Mouse (Mus musculus): ENCODE measurements around the gene Babam1.

Babam1 gene

DNA sequence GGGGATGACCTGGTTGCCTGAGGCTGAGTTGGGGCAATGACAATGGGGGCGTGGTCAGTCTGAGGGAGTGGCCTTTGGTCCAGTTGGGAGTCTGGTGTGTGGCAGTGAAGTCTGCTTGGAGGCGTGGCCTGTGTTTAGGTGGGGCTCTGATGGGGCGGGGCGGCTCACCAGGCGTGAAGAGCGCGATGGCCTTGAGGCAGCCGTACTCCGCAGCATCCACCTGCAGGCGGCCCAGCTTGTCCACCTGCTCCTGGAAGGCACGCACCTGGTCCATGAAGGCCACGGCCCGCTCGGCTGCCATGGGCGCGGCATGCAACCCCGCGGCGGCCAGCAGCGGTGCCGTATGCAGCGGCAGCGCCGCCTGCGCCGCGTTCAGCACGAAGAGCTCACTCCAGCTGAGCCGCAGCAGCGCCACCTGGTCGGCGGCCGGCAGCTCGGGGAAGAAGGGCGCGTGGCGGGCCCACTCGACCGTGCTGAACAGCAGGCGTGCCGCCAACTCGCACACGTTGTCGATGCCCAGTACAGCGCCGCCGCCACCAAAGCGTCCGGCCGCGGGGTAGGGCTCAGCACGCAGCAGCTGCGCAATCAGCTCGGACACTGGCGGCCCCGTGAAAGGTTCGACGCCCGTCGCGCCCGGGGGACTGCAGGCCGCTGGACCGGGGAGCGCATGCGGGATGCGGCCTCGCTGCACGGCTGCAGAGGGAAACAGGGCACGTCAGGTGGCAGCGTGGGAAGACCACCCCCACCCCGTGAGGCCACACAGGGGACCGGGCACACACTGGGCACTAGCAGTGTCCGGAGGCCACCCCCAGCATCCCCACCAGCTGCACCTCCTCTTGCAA, 20.9 kb upstream of the Babam1 start:
- TF ChIP-seq GATA4 (IDR thresholded peaks at IDR 0.05; ENCODE audit: insufficient replicate concordance, low read length) = no peak

DNA sequence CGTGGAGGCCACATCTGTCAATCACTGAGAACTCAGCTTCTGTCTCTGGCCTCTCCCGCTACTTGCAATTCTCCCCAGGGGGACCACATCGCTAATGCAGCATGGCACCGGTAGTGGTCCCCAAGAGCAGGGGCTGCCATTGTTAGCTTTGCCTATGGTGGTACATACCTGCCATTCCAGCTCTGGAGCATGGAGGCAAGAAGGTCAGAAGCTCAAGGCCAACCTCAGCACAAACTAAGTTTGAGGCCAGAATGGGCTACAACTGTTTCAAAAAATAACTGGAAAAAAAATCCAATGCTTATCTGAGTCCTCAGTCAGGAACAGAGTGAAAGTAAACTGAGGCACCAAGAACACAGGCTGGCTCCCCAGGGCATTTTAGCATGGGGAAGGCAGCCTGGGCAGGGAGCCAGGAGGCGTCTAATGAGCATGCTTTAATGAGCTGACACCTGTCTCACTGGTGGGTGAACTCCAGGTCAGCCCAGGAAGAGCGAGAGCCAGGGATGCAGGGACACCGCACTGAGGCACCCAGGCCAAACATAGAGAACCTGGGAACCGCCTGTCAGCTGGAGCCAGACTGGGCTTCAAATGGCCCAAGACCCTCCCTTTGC, 20.1 kb upstream of the Babam1 start:
- TF ChIP-seq GATA4 (IDR thresholded peaks at IDR 0.05; ENCODE audit: insufficient replicate concordance, low read length) = no peak

DNA sequence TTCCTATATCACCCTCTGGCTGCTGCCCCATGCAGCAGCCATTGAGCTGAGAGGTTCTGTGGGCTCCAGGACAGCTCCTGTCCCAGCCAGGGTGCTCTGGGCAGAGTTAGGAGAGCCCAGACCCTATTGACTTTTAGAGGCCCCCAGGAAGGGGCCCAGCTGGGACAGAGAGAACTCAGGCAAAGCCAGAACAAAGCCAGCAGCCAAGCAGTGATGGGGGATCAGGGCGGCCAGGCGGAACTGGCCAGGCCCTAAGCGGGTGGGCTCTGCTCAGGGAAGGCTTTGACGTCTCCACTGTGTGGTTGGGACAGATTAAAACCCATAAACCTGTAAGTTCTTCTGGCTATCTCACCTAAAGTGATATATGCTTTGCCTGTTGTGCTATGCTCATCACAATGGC, 17.7 kb upstream of the Babam1 start:
- no peak for TF ChIP-seq GATA4 (IDR thresholded peaks at IDR 0.05; ENCODE audit: insufficient replicate concordance, low read length)

DNA sequence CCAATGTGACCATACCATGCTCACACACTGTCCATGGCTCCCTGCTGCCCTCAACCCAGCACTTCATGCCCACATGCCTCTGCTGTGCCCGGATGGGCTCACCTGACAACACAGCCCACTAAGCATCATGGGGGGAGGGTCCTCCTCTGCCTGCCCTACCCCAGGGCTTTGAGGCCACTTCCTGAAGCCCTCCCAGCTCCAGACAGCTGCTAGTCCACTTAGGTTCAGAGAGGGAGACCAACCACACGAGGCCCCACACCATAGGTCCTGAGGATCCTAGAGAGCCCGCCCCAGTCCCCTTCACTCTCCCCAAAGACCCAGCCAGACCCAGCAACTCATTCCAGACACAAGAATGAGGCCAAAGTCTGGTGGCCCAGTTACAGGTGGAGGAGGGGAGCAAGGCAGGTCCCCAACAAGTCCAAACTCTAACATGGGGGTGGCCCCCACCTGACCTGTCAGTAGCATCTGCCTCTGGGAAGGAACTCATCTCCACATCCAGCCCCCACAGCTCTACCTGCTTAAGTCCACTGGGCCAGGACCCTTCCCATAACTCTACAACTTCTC, 17.1 kb upstream of the Babam1 start:
- no peak for TF ChIP-seq GATA4 (IDR thresholded peaks at IDR 0.05; ENCODE audit: insufficient replicate concordance, low read length)

DNA sequence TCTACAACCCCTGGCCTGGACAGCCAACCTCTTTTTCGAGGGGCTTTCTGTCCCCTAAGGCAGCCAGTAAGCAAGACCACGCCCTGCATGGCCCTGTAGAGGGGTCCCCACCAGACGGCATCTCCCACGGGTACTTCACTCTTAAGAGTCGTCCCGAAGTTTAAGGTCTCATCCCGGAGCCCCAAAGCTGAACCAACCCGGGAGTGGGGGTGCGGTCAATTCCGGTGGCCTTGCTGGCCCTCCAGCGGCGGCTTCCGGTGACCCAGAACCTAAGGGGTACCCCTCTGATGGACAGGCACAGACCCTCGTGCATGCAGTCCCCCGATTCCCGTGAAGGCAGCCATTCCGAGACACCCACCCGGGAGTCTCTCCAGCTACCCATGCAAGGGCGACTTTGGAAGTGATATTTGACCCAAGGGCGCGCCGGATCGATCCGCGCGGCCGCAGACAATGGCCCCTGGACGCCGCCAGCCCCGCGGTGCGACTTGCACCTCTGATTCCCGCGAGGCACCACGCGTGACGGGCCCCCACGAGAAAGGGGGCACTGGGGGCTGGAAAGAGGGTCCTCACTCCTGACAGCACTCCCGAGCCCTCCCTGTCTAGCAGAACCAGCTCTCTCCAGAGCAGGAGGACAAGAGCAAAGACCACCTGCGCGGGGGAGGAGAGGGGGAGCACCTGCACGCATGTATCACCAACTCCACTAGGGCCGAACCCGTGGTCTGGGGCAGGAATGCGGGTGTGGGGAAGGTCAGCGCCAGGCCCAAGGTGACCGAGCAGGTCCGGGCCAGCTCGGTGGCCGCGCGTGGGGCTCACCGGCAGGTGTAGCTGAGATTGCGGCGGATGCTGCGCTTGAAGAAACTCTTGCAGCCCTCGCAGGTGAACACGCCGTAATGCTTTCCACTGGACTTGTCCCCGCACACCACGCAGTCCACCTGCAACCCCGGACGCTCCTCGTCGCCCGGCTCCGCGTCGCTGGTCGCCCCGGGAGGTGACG, 16.2 kb upstream of the Babam1 start:
- TF ChIP-seq GATA4 (IDR thresholded peaks at IDR 0.05; ENCODE audit: insufficient replicate concordance, low read length) = no peak

DNA sequence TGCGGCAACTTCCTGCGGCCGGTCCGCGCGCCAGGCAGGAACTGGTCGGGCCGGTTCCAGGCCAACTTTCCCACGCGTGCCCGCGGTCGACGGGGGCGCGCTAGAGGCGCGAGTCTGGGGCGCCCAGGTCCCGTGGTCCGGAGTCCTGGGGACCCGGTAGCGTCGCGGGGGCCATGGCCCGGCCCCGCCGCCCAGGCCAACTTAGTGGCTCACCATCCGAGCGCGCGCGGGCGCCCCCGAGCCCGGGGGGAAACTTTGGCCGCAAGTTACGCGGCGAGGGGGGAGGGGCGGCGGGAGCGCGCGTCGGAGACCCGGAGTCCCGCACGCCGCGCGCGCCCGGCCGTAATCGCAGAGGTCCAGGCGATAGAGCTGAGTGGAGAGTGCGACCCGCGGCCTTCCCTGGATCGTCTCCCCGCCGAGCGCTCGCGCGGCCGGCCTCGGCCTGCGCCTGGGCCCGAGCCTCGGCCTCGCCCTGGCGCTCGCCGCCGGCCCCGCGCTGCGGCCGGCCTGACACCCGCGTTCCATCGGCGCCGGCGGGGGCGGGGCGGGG, 15.2 kb upstream of the Babam1 start, which contains the start of gene Nr2f6:
Nr2f6 (minus strand) TSS at position 540 of the 550 bp plus-strand sequence.
- no peak for TF ChIP-seq GATA4 (IDR thresholded peaks at IDR 0.05; ENCODE audit: insufficient replicate concordance, low read length)

DNA sequence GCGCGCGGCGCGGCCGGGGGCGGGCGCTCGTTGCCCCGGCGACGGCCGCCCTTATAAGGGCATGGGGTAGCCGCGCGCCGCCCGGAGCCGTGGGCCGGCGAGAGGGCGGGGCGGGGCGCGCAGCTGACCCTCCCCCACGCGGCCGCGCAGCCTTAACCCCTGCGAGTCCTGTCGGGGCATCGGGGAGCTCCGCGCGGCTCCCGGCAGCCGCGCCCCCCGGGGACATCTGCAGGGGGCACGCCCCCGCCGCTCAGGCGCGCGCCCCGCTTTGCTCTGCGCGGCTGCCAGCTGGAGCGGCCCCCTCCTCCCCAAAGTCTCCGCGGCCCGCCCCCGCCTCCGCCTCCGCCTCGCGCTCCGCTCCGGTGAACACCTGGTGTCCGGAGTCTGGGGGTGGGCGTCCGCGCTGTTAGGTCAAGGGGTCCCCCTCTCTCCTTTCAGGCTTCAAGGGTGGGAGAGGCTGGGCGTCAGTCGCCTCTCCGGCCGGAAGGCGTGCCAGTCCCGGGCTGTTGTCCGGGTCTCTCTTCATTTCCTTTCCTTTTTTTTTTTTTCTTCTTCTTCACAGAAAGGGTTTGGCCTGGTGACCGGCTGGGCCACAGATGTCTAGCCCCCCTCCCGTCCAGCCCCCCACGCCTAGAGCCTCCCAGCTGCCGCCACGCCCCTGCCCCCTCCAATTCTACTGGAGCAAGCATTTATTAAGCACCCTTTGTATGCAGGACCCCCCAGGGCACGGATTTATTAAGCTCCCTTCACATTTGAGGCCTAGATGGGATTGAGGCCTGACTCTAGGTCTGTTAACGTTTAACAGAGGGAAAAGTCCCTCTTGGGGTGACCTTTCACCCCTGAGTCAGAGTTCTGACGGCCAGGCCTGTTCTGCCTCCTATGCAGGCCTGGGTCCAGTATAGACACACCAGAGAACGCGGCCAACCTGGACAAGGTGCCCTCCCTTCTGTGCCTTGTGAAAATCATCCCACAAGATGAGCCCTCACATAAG, 14.4 kb upstream of the Babam1 start:
- TF ChIP-seq GATA4 (IDR thresholded peaks at IDR 0.05; ENCODE audit: insufficient replicate concordance, low read length) = no peak

DNA sequence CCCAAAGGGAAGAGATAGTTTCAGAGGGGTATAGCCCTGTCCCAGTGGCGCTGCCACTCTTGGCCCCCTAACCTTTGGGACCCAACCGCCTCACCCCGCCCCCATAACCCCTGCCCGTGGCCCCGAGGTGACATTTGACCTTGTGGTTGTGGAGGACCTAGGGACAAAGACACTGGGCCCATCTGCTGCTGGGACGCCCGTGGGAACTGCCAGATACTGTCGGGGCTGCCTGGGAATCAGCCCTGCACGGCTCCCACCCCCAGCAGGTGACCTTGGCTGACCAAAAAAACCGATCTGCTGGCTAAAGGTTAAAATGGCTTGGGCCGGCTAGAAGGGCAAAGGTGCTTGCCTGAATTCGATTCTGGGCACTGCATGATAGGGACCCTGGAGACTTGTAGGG, 13.3 kb upstream of the Babam1 start:
- no peak for TF ChIP-seq GATA4 (IDR thresholded peaks at IDR 0.05; ENCODE audit: insufficient replicate concordance, low read length)

DNA sequence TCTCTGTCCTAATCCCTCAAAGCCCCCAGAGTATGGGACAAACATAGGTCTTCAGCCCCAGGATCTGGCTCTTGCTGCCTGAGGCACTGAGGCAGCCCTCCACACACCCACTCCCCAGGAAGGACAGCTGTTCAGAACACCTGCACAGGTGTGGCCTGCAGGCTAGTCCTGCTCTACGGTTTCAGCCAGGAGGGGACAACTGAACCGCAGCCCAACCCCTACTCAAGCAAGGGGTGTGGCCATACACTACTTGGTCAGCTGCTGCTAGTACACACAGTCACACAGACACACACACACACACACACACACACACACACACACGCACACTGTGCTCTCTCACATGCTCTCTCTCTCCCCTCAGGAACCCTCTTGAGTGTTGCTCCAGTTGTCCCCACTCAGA, 12.8 kb upstream of the Babam1 start:
- TF ChIP-seq GATA4 (IDR thresholded peaks at IDR 0.05; ENCODE audit: insufficient replicate concordance, low read length) = no peak

DNA sequence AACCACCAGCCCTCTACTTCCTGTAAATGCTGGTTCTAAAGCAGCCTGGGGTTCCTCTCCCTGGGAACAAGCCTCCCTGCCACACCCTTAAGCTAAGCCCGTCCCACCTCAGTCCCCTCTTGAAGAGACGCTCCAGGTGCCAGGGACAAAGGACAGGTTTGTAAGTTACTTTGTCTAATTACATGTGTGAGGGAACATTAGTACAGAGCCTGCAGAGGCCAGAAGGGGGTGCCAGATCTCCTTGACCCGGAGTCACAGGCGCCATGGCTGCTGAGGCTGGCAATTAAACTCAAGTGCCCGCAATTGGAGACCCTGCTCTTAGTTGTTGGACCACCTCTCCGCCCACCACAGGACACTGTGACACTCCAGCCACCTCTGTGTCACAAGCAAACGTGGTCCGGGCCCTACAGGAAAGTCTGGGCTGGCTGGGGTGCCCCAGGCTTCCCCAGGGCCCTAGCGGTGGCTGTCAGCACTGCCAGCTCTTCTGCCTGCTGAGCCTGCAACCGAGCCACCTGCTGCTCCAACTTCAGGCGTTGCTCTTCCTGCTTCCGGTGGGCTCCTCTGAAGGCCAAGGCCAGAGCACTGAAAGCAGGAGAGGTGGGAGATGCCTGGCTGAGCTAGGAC, 11.3 kb upstream of the Babam1 start:
- no peak for TF ChIP-seq GATA4 (IDR thresholded peaks at IDR 0.05; ENCODE audit: insufficient replicate concordance, low read length)

DNA sequence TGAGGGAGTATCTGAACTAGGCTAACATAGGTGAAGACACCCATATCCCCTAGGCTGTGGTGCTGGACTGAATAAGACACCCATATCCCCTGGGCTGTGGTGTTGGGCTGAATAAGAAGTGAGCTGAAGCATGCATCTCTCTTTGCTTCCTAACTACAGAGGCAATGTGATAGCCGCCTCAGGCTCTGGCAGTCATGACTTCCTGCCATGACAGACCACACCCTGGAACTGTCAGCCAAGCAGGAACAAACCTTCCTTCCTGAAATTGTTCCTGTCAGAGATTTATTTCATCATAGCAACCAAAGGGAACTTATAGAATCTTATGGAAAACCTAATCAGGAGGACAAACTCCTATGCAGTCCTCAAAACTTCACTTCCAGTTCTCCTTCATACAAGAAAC, 8.4 kb upstream of the Babam1 start:
- peak; percentile 49; the same call in 1 of the 2 replicates for TF ChIP-seq GATA4 (IDR thresholded peaks at IDR 0.05; ENCODE audit: insufficient replicate concordance, low read length)

DNA sequence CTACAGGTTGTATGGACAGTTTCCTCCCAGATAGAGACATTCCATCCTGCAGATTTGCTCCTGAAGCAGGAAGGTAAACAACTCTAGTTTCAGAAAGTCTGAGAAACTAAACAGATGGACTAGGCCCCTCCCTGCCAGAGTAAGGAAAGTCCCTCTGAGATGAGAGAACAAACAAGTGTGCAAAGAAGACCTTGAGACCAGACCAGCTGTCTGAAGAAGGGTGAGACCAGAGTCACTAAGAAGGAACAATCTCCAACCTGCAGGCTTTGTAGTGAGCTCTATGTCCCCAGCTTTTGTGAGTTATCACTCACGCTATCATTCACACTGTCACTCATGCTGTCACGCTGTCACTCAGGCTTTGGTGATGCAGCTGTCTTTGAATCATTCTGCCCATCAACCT, 5.0 kb upstream of the Babam1 start:
- TF ChIP-seq GATA4 (IDR thresholded peaks at IDR 0.05; ENCODE audit: insufficient replicate concordance, low read length) = no peak

DNA sequence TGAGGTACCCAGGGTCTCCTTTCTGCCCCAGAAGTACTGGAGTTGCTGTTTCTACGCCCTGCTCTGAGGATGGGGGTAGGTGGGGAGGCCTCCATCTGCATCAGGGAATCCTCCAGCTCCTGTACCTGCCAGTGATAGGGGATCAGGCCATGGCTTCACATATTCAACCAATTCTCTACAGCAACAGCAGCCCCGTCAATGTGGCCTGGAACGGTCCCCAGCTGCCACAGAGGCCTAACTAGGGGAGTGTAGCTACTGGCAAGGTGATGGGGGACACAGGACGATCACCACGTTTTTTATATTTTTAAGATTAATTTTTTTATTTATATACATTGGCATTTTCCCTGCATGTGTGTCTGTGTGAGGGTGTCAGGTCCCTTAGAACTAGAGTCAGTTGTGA, 4.3 kb upstream of the Babam1 start:
- TF ChIP-seq GATA4 (IDR thresholded peaks at IDR 0.05; ENCODE audit: insufficient replicate concordance, low read length) = no peak

Measured in liver, adult (tissue).